Mouse (Mus musculus): ENCODE results near the gene Gm49333.
"Not testable (repeated sequence)": the region's sequence is repeated elsewhere in the genome, so short reads cannot be mapped to it uniquely, and the experiment has no call there.

DNA sequence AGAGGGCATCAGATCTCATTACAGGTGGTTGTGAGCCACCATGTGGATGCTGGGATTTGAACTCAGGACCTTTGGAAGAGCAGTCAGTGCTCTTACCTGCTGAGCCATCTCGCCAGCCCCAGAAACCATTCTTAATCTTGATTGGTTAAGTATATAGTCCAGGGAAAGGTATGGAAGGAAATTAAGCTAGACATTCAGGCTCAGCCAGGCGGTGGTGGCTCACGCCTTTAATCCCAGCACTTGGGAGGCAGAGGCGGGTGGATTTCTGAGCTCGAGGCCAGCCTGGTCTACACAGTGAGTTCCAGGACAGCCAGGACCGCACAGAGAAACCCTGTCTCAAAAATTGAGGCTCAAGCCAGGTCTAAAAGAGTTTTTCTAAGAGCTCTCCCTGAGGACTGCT is 56.6 kb downstream of the Gm49333 start, which contains the start of gene Eif4g1:
- not testable (repeated sequence) for TF ChIP-seq GATA1 (IDR thresholded peaks at IDR 0.05; ENCODE audit: borderline replicate concordance, low read length); FLI1 (IDR thresholded peaks at IDR 0.05; ENCODE audit: low read length)

Measured in megakaryocyte, embryonic 14.5 days (primary cell).